8 mouse cellular contexts compared by ENCODE assay signal in the genomic region with DNA sequence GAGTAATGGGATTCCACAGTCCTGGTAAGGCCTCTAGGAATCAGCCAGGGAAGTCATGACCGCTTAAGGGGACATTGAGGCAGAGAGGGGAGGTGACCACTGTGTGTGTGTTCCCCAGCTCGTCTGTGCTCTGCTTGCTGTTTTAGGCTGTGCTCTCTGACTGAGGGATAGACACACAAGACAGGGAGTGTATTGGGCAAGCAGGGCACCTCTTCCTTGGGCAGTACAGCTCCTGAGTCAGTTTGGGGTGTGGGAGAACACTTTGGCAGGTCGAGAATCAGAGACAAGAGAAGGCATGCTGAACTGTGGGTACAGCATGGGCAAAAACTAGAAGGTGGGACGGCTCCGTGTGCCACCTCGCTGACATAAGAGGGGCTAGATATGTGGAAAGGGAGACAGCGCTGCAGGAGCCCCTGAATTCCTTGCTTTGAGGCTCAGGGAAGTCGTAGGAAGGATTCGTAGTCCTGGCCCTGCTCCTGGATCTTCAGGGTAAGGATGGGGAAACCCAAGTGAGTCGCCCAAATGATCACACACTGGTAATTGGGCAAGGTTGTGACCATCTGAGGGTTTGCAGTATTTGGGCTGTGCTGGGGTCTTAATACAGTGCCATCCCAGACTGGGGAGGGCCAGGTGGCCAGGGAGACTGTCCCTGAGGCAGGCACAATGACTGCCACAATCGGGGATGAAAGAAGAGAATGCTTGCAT. TPM values are rescaled to one million over a fixed set of nuclear protein-coding genes. Genes with fewer than 3 reads are reported as not detected.
DNase-seq lines count a peak whose midpoint lies in the region; ATAC-seq and TF ChIP-seq lines count a peak whose summit lies in the region.

No protein-coding gene starts in this region.

- ATAC-seq in kidney, embryonic 15.5 days (replicated peaks; ENCODE audit: low FRiP score) = no peak
- ATAC-seq in hindbrain, embryonic 12.5 days (ENCODE audit: low FRiP score) = no peak
- ATAC-seq in midbrain, embryonic 14.5 days (ENCODE audit: low FRiP score, low TSS enrichment) = no peak

- peaks cover 38% of the 10 kb centered on the region for H3K4me1 ChIP-seq in kidney, embryonic 15.5 days
- H3K4me1 ChIP-seq in cortical plate, adult 2 months (ENCODE audit: control insufficient read depth, insufficient read depth, low read length) = no peaks in the 10 kb centered on the region
- peaks cover 14% of the 10 kb centered on the region for H3K4me1 ChIP-seq in hindbrain, embryonic 12.5 days
- no peaks in the 10 kb centered on the region for H3K4me1 ChIP-seq in midbrain, embryonic 14.5 days (ENCODE audit: control insufficient read depth, insufficient read depth, low read length)

- 75% methylated on average over 11 of the region's 11 CpGs for WGBS in kidney, embryonic 15.5 days
- WGBS in hindbrain, embryonic 12.5 days = 72% methylated on average over 11 of the region's 11 CpGs
- WGBS in midbrain, embryonic 14.5 days = 74% methylated on average over 11 of the region's 11 CpGs

- H3K27ac ChIP-seq in kidney, embryonic 15.5 days = no peak overlapping the region
- no peak overlapping the region for H3K27ac ChIP-seq in cortical plate, adult 2 months (ENCODE audit: insufficient read depth, low read length)
- no peak overlapping the region for H3K27ac ChIP-seq in hindbrain, embryonic 12.5 days
- H3K27ac ChIP-seq in midbrain, embryonic 14.5 days (replicated peaks; ENCODE audit: low read depth, low read length) = no peak overlapping the region

- no peaks in the 10 kb centered on the region for H3K36me3 ChIP-seq in kidney, embryonic 15.5 days
- no peaks in the 10 kb centered on the region for H3K36me3 ChIP-seq in hindbrain, embryonic 12.5 days
- no peaks in the 10 kb centered on the region for H3K36me3 ChIP-seq in midbrain, embryonic 14.5 days (ENCODE audit: control insufficient read depth, insufficient read depth, low read length)

- no peak for TF ChIP-seq POLR2A in cortical plate, adult 2 months (IDR thresholded peaks at IDR 0.05; ENCODE audit: extremely low read depth, insufficient read depth, low read length)

- peak overlapping the region; percentile 61 for H3K4me3 ChIP-seq in kidney, embryonic 15.5 days (replicated peaks)
- peak overlapping the region; percentile 48 for H3K4me3 ChIP-seq in cortical plate, adult 2 months (ENCODE audit: insufficient read depth, low read length)
- H3K4me3 ChIP-seq in hindbrain, embryonic 12.5 days = peak overlapping the region; percentile 54; the same call in 1 of the 2 replicates
- H3K4me3 ChIP-seq in midbrain, embryonic 14.5 days (replicated peaks; ENCODE audit: low read depth, low read length) = no peak overlapping the region

- no peak for TF ChIP-seq CTCF in cortical plate, adult 2 months (IDR thresholded peaks at IDR 0.05; ENCODE audit: extremely low read depth, insufficient read depth, low read length)

- no peaks in the 10 kb centered on the region for H3K9me3 ChIP-seq in kidney, embryonic 15.5 days (replicated peaks)
- H3K9me3 ChIP-seq in hindbrain, embryonic 12.5 days (replicated peaks) = no peaks in the 10 kb centered on the region
- H3K9me3 ChIP-seq in midbrain, embryonic 14.5 days (ENCODE audit: control insufficient read depth, low read length) = no peaks in the 10 kb centered on the region

- no peak for DNase-seq in kidney, adult 8-10 months
- no peak for DNase-seq in midbrain, embryonic 14.5 days
- DNase-seq in cerebellum, adult 9-11 months = no peak
- DNase-seq in ovary, adult 18-20 months (ENCODE audit: low spot score) = no peak
- no peak for DNase-seq in frontal cortex, postnatal 10 days (ENCODE audit: low spot score in 2 of 2)

- H3K4me2 ChIP-seq in kidney, embryonic 15.5 days = peak overlapping the region; percentile 87
- peak overlapping the region; percentile 88 for H3K4me2 ChIP-seq in hindbrain, embryonic 12.5 days (replicated peaks)
- peak overlapping the region; percentile 86 for H3K4me2 ChIP-seq in midbrain, embryonic 14.5 days (ENCODE audit: low read length)

- H3K9ac ChIP-seq in kidney, embryonic 15.5 days = peak overlapping the region; percentile 66; the same call in 1 of the 2 replicates
- H3K9ac ChIP-seq in hindbrain, embryonic 12.5 days = no peak overlapping the region
- no peak overlapping the region for H3K9ac ChIP-seq in midbrain, embryonic 14.5 days (replicated peaks; ENCODE audit: low read length)

- H3K27me3 ChIP-seq in kidney, embryonic 15.5 days = peaks cover 8% of the 10 kb centered on the region; the same call in 1 of the 2 replicates
- peaks cover 33% of the 10 kb centered on the region for H3K27me3 ChIP-seq in hindbrain, embryonic 12.5 days
- H3K27me3 ChIP-seq in midbrain, embryonic 14.5 days (ENCODE audit: control insufficient read depth, insufficient read depth, low read length) = peaks cover 5% of the 10 kb centered on the region; the same call in 1 of the 2 replicates

RNA-seq across cellular contexts. Expression of a gene that starts 1.1 kb away (rescaled TPM):
- polyA plus RNA-seq in kidney, embryonic 15.5 days (2015; fragmentation: Nextera tagmentation; extraction: Ambion mirVana) = 8.6 and 10.4 TPM in 2 replicates
- 5.4 and 6.2 TPM in 2 replicates for polyA plus RNA-seq in cortical plate, adult 2 months (2012; rRNA removed)
- 5.4 and 7.3 TPM in 2 replicates for polyA plus RNA-seq in hindbrain, embryonic 12.5 days (2016; fragmentation: Nextera tagmentation; extraction: Ambion mirVana)
- 2.4 and 4.7 TPM in 2 replicates for polyA plus RNA-seq in midbrain, embryonic 14.5 days (2014; fragmentation: Nextera tagmentation; extraction: Ambion mirVana)

RNA-seq across cellular contexts. Expression of a gene that starts 50.2 kb away (rescaled TPM):
- polyA plus RNA-seq in kidney, embryonic 15.5 days (2015; fragmentation: Nextera tagmentation; extraction: Ambion mirVana) = 0.24 and 0.31 TPM in 2 replicates
- 1.3 and 1.5 TPM in 2 replicates for polyA plus RNA-seq in cortical plate, adult 2 months (2012; rRNA removed)
- 0.30 and 0.57 TPM in 2 replicates for polyA plus RNA-seq in hindbrain, embryonic 12.5 days (2016; fragmentation: Nextera tagmentation; extraction: Ambion mirVana)
- polyA plus RNA-seq in midbrain, embryonic 14.5 days (2014; fragmentation: Nextera tagmentation; extraction: Ambion mirVana) = 0.13 TPM in 1 of 2 replicates, not detected in the other
